Mouse (Mus musculus) monocyte, adult 2 months (primary cell): ENCODE results near the gene Ryr3.

Source experiments
- DNase-seq, 2 experiments: peaks; one replicate each; pipeline ENCODE4 v3.0.0; 2022; ENCODE audit warnings: low spot score in 2 of 2, low read depth in 1 of 2

Gene Ryr3

DNA sequence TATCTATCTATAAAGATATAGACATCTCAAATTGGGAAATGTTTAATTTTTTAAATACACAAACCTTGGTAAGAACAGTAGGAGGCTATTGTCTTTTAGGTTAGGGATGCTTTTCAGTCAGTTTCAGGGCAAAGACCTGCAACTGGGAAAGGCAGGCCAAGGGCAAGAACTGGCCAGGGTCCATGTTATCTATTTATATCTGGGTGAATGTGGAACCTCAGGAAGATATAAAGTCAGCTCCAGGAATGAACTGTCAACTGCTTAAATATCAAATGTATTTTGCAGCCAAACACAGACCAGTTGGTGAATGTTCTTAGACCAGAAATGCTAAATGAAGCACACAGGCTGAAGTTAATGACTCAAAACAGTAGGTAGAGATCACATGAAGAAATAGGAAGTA lies 303.1 kb downstream of the Ryr3 start:
- DNase-seq, result no peak

- no peak for DNase-seq
Measured at GRCm38 (mm10) chr2:112912611-112913010, 304.3 kb downstream of the Ryr3 start.

GRCm38 (mm10) chr2:112910579-112910978 lies 306.3 kb downstream of the Ryr3 start:
- DNase-seq, result no peak

- DNase-seq, result no peak
Measured at GRCm38 (mm10) chr2:112909142-112909541, 307.8 kb downstream of the Ryr3 start.

- no peak for DNase-seq
Measured at GRCm38 (mm10) chr2:112900747-112901146, 316.1 kb downstream of the Ryr3 start.

- no peak for DNase-seq
Measured at GRCm38 (mm10) chr2:112884456-112885114, 332.3 kb downstream of the Ryr3 start.

- no peak for DNase-seq
Measured at GRCm38 (mm10) chr2:112881805-112882204, 335.1 kb downstream of the Ryr3 start.

DNA sequence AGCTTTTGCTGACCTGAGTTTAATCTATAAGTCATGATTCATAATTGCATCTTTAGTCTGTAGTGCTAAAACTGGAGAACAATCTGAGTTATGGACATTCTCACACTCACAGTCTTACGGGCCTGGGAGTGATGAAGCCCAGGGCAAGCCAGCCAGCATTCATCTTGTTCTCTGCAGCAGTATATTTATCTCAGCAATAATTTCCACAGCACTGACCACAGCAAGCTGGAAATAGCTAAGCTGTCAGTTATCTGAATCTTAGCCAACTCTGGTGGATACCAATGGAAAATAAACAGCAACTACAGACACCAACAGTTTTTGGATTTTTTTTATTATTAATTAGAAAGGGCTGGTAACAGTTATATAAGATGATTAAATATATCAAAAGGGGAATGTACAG lies 335.5 kb downstream of the Ryr3 start:
- DNase-seq, result no peak

DNA sequence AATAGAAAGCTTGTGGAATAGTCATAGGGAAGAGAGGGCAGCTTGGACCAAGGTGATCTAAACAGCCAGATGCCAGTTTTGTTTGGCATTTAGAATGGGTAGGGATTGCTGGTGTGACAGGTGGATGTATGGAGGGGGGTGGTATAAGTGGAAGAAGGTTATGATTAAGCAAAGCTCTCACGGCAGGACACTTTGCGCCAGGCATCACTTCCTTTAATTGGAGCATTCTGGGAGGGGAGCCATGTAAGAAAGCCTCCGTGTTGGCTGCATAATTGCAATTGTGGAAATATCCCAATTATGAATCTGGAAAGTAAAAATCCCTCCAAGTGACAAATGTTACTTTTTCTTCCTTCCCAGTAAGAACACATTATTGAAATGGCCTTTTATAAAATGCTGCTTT lies 339.5 kb downstream of the Ryr3 start:
- DNase-seq, result no peak

GRCm38 (mm10) chr2:112866043-112866551 lies 350.8 kb downstream of the Ryr3 start:
- DNase-seq, result no peak

- no peak for DNase-seq
Measured at GRCm38 (mm10) chr2:112861792-112862191, 355.1 kb downstream of the Ryr3 start.

DNA sequence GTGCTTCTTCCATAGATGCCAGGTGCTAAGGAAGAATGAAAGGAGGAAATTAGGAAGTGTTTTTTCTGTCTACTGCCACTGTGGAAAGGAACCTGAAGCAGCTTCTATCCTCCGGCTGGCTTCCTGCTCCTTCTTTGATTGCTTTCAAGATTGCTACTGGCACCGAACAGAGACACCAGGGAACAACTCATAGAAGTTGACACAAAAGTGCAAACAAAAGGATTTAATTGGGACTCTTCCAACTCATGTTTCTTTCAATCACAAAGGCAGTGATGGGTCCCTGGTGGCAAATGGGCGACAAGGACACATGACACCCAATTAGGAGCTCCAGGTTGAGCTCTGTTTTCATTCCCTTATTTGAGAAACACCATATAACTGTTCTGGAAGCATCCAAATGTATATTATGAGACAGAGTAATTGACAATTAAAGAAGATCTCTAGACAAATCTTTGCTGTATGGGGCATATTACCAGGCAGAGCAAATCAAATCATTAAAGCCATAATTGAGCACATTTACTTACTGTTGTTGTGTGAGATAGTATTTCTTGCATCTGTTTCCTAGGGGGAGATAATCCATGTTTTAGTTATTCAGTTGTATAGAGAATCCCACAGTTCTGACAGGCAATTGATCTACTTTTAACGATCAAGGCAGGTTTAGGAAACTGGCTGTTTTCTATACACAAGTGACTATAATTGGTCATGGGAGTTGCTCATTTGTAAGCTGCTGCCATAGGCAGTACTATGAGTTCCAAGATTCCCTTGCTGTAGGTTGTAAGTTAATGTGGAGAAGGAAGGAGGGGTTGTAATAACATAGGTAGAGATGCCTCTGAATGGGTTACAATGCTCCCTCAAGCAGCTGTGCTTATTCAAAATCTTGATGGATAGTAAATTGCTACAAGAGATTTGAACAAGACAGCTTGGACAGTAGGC lies 371.0 kb downstream of the Ryr3 start:
- DNase-seq, result no peak

- no peak for DNase-seq
Measured at GRCm38 (mm10) chr2:112842877-112843276, 374.0 kb downstream of the Ryr3 start.

DNA sequence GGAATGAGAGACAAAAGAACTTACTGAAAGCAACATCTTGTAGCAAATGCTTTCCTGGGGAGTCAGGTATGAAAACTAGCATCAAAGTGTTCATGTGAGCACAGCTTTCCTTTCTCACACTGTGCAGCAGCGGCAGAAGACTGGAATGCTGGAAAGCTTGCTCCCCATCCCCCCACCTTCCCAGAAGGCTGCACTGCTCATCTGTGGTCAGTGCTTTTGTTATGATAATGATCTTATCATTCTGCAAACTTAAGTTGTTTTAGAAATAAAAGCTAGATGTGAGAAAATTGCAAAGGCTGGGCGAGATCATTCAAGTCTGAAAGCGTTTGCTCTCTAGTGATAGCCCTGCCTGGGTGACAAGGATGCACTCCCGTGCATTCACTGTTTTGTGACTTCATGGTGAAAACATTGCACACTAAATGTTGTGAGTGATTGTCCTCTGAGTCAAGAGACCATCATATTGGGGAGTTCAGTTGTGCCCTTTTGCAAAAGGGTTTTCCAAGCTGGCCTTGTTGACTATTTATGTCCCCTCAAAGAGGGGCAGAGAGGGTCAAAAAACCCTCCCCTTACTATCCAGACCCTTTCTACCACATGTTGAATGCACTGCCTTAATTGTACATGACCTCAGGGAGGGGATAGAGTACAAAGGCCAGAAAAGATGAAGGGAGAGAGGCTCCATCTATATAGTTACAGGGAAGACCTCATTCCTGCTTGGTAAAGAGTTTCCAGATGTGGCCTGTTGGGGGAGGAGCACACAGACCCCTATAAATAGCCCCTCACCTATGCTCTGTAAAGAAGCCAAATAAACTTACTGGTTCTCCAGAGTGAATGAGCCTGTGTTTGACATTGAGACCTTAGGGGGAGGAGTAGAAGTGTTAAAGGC lies 385.2 kb downstream of the Ryr3 start:
- DNase-seq, result no peak

GRCm38 (mm10) chr2:112826571-112826970 lies 390.3 kb downstream of the Ryr3 start:
- no peak for DNase-seq

DNA sequence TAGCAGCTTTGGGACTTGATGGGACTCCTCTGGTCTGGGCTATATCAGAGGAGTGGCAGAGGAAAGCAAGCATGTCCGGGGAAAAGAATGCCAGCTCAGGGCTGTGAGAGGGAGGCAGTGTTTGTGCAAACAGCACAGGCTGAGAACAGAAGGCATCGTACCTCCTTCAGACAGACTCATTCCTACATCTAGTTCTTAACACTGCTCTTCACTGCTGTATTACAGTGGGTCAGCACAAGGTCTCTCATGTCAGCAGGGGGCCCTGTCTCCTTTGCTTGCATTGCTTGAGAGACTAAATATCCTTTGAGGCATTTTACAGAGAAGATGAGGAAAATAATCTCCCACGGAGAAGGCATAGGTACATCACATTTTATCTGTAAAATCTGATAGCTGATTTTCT lies 394.2 kb downstream of the Ryr3 start:
- DNase-seq, result no peak

DNA sequence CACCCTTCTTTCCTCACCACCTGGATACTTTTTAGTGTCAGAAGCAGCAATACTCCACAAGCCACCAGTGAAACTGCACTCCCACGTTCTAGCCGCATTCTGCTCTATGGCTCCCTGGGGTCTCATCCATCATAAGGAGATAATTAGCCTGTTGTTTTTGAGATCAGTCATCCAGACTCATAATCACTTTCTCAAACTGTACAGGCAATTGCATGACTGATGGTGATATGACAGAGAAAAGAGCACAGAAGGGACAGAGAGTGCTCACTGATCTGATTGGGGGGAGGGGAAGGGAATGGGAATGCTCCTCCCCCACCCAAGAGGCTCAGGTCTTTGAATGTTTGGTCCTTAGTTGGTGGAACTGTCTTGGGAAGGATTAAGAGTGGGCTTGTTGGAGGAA lies 397.8 kb downstream of the Ryr3 start:
- DNase-seq, result no peak

GRCm38 (mm10) chr2:112816976-112817375 lies 399.9 kb downstream of the Ryr3 start:
- DNase-seq, result no peak

DNA sequence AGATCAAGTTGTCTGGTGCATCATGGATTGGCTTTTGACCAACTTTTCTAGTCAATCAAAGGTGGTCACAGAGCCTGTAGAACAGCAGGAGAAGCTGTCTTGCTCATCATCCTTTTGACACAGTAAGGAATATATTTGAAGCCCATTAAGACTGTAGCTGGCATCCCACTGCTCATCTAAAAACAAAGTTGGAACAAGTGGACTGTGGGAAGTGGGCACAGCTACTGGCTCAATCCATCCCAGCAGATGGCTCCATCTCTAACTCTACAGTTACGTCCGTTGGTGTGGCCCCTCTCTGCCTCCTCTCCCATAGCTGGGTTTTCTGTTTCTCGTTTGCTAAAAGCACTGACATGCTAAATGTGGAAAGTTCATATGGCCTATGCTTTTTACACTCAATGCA lies 400.9 kb downstream of the Ryr3 start:
- DNase-seq, result no peak

DNA sequence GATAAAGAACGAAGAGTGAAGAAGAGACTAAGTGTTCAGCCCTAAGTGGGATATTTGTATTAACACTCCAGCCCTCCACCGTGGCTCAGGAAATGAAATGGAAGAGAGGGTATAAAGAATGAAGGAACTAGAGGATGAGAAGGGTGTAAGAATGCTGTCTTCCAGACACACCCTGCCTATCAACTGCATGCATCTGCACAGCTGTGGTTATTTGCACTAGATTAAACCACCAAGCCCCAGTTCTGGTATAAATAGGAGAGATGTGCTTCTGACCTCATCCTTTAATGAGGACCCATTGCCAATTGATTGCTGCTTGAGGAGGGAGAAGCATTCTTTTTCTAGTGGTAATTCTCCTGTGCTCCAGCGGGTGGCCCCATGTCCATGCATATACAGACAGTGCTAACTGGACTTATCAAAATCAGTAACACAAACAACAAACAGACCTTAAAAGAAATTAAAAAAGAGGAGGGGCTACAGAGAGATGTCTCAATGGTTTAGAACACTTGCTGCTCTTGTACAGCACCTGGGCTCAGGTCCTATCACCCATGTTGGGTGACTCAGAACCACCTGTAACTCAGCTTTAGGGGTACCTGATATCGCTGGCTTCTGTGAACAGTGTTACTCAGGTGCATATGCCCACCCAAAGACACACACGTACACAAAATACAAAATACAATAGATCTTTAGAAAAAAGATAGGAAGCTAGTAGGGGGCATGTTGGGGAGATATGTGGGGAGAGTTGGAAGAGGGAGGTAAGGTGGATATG lies 404.1 kb downstream of the Ryr3 start:
- DNase-seq, result no peak

- DNase-seq, result no peak
Measured at GRCm38 (mm10) chr2:112806015-112806414, 410.9 kb downstream of the Ryr3 start.
